Mouse (Mus musculus) WW6 (cell line): ENCODE results near the gene Nsmce4a.
"Not testable (repeated sequence)": the region's sequence is repeated elsewhere in the genome, so short reads cannot be mapped to it uniquely, and the experiment has no call there.

Experiments used
- DNase-seq: peaks from one replicate; pipeline ENCODE4 v3.0.0-alpha.2; 2013; ENCODE audit warnings: low read depth, low spot score

Nsmce4a gene

DNA sequence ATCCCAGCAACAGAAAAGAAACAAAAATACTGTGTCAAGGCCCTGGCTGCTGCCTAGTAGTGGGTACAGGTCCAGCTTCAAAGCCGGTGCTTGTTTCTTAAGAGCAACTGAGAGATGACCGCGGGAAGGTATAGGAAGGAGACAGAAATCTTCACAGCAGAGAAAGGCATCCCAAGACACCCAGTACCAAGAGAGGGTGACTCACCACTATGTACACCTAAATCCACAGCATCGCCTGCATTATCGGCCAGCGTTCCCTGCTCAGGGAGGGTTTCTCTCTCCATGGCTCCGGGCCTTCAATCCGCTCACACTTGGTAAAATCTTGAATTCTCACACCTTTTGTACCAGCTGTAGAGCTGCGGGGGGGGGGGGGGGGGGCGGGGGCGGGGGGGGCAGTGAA lies at the start of gene Nsmce4a:
Nsmce4a (minus strand) TSS at position 298 of the 400 bp plus-strand sequence.
- DNase-seq: no peak

DNA sequence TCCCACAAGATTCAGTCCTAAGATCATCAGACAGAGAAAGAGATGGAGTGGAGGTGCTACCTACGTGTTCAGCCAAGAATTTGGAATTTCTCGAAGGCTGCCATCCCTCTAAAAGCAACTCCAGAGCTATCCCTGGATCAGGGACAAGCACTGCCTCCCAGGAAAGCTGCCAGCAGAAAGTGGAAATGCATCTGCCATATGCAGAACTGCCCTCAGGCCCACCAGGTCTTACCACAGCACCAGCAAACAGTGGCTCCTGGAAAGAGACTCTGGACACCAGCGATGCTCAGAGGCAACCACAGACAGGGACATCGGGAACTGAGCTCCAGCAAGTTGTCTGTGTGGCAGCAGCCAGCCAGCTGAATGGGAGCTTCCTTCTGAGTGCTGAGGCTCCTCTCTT lies 49.4 kb upstream of the Nsmce4a start:
- no peak for DNase-seq

GRCm38 (mm10) chr7:130621953-130622352 lies 49.0 kb upstream of the Nsmce4a start:
- no peak for DNase-seq

DNA sequence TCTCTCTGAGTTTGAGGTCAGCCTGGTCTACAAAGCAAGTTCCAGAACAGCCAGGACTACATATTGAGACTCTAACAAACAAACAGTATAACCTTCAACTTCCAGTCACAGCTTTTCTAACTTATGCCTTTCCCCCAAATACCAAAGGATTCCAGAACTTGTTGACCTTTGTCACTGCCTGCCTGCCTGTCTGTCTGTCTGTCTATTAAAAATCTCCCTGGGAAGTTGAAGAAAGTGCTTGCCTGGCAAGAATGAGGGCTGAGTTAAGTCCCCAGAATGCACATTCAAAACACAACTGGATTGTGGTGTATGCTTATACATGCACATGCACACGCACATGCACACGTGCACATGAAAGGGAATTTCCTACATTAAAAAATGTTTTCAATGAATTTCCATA lies 48.1 kb upstream of the Nsmce4a start:
- no peak for DNase-seq

DNA sequence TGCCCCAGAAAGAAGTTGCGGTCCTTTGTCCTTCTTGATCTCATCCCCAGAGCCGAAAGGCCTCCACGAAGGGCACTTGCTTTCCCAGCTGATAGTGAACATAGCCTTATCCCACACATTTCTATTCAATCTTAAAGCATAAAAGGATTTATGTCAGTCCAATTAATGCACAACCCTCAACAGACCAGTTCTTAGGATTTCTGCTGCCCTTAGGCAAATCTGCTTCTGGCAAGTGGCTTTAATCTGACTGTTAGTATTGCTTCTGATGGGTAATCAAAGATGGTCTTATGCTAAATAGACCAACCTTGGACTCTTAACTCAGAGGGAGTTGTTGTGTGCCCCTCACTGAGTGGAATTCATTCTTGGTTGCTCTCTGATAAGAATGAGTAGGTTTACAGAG lies 44.7 kb upstream of the Nsmce4a start:
- DNase-seq: no peak

DNA sequence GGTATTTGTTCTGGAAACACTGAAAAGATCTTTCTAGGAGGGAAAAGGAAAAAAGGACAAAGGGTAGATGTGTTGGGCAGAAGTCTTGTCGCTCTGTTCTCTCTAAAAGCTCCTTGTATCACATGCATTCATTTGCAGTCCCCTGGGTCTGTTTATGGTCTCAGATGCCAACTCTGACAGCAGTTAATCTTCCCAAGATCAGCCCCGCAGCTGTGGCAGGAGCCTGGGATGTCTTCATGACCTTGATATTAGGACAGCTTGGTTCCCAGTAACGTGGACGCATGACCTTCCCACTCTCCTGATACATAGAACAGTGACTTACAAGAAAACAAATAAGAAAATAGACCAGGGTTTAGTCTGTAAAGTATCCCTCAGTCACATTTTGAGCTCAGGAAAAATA lies 41.1 kb upstream of the Nsmce4a start:
- no peak for DNase-seq

- DNase-seq: no peak
These were observed 34.0 kb upstream of the Nsmce4a start for GRCm38 (mm10) chr7:130606958-130607357.

DNA sequence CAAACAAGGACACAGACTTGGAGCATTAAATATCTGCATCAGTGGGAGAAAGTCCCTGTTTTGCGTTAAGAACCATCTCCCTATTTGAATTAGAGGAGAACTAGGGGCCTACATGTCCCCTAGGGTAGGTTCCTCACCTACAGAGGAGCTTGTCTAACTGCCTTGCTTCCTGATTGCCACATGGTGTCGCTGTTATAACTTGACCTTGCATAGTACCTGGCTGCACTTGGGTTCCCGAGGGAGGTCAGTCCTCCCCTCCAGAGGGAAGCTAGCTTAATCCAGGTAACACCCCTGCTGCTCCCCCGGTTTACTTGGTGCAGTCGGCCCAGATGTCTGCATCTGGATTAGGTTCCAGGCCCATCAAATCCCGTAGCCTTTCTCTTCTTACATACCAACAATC lies 32.2 kb upstream of the Nsmce4a start:
- peak; percentile 46 for DNase-seq

- no peak for DNase-seq
These were observed 31.5 kb upstream of the Nsmce4a start for GRCm38 (mm10) chr7:130604390-130604789.

DNA sequence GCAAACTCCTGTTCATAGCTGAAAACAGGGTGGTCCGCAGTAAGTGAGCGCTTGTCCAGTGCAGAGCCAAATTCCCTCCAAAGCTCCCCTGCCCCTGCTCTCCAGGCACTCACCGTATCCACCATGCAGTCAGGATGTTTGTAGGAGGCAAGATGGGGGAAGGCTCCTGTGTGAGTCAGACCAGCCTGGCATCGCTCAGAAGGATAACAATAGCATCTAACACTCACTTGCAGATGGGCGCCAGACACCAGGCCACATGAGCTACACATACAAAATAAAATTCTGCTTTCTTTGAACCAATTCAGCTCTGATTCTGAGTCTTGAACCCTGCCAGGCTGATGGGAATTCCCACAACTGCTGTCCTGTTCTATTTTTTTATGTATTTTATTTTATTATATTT lies 30.6 kb upstream of the Nsmce4a start:
- DNase-seq: no peak

- DNase-seq: no peak
These were observed 29.9 kb upstream of the Nsmce4a start for GRCm38 (mm10) chr7:130602804-130603203.

DNA sequence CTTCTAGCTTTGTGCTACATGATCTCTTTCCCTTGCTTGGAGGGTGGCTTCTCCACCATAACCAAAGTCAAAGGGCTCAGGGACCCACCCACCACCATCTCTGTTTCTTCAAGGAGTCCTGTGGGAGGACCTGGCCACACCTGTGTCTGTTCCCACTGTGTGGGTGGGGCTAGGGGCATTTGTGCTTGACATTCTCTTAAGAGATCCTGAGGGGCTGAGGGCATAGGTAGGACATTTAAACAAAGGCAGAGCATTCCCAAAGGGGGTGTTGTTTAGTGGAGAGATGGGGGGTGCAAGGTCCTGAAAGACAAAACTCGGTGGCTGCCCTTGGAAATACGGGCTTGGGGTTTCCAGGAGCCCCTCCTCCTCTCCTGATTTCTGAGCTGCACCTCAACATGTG lies 27.6 kb upstream of the Nsmce4a start:
- peak; percentile 61 for DNase-seq

DNA sequence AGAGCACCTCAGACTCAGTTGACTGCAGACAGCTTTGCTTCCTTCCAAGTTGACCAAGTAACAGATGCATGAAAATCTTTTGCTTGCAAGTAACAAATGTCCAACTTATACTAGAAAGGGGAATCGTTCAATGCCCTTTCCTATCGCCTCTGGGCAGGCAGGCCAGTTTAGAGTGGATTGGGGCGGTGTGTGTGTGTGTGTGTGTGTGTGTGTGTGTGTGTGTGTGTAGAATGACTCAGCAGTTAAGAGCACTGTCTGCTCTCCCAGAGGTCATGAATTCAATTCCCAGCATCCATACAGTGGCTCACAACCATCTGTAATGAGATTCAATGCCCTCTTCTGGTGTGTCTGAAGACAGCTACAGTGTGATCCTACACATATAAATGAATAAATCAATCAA lies 27.2 kb upstream of the Nsmce4a start:
- DNase-seq: no peak

DNA sequence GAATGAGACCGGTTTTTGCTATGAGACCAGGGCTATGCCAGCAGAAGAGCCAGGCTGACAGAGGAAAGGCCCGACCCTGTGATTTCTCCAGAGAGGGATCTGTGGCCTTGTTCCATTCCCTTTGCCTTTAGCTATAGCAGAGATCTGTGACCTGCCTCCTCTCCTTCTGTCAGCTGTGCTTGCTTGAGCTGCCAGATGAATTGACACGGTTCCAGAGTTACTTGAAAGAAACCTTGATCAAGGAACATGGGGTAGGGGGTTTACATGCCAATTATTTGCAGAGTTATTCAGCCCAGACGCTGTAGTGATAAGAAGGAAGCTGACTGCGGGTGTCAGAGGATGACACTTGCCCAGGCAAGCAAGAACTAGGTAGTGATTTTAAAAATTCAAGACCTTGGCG lies 24.6 kb upstream of the Nsmce4a start:
- DNase-seq: no peak

GRCm38 (mm10) chr7:130596079-130596855 lies 23.3 kb upstream of the Nsmce4a start:
- not testable (repeated sequence) for DNase-seq

DNA sequence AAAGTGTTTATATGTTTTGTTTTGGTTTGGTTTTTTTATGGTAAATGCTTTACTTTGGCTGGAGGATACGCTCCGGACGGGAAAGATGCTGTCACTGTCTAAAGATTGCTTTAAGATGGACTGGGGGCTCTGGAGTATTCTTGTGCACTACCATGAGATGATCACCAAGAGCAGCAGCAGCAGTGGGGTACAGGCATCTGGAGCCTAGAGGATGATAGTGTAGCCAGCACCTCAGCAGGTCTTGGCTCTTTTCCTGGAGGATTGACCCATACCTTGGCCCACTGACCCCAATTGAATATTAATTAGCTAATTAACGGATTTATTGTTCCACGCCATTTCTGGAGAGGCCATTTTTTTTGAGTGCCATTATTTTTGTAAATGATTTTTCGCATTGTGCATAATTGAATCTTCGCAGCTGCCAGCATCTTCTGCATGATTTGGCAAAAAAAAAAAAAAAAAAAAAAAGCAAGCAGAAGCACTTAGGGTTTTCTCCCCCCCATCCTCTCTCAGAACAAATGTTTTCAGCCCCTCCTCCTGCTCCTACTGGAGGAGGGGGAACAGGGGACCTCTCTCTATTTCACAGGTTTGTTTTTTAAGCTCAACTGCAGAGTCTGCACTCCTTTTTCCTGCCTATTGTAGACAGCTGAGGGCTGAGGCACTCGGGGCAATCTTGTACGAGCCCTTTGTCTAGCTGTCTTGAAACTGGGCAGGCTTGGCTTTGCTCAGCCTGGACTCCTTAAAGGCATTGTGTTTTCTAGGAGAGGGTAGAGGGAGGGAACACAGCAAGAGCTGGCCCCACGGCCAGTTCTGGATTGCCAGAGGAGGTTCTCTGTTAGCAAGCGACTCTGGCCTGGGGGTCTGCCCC lies 20.7 kb upstream of the Nsmce4a start:
- not testable (repeated sequence) for DNase-seq

GRCm38 (mm10) chr7:130592975-130593374 lies 20.1 kb upstream of the Nsmce4a start:
- DNase-seq: not testable (repeated sequence)

- no peak for DNase-seq
These were observed 18.0 kb upstream of the Nsmce4a start for GRCm38 (mm10) chr7:130590845-130591437.

DNA sequence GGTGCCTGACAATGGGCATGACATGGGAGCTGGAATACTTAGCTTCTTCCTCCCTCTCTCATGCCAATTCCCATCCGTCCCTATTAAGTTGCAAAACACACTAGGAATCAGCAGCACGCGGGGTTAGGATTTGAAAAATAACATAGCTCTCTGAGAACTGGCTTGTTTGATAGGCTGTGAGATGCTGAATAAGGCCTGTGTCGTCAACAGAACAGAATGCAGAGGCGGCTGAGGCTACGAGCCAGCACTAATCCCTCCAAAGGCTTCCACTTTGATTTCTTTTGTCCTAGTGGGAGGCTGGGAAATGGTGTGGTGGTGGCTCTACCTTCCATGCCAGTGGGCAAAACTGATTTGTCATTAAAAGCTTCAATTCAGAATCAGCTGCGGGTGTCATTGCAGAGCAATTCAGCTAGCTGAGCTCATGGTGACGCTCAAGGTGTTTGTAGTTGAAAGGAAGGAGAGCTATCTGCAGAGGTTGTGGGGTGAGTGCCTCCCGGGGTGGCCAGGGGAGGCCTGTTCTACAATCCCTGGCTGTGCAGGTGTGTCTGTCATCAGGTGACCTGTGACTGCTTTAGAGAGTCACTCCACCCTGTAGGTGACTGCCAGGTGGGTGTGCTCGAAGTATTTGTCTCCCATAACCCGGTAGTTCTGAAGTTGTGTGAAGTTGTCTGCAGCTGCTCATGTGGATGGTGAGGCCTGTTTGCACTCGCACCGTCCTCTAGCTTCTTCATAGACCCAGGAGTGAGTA lies 17.3 kb upstream of the Nsmce4a start:
- no peak for DNase-seq

DNA sequence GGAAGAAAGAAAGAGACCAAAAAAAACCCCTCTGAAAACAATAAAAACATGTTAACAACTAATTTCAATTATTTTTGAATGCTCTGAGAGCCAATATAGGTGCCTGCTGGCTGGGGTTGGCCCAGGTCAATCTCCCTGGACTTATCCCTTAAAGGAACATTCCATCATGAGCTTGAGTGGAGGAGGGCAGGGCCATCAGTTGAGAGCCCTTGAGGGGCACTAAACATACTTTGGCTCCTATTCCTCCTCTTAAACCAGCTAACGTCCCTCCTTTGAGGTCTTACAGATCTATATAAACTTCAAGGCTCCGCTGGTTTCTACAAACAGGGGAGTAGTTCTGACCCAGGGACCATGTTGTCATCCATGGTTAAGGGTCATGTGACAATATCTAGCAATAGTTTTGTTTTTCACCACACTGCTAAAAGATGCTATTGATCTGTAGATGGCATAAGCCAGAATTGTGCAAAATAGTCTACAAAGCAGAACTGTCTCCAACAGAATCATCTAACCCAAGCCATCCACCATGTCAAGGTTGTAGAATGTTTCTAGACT lies 13.7 kb upstream of the Nsmce4a start:
- no peak for DNase-seq

DNA sequence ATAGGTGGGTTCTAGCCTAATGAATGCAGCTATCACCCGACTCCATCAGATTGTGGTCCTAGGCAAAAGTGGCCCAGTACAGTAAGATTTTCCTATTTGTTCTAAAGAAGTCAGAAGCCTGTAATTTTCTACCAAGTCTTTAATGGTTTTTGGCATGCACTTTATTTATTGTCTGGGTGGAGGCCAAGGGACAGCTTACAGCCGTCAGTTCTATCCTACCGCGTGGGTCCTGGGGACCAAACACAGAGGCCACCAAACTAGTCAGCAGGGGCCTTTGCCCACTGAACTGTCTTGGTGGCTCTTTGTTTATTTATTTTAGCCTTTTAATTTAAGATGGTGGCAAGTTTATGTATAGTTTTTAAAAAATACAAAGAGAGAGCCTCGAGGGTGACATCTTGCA lies 5.7 kb upstream of the Nsmce4a start:
- DNase-seq: no peak
